Mouse (Mus musculus) kidney, postnatal 4 days (tissue): ENCODE data around the gene Skap1.

ENCODE experiments used
- DNase-seq, 2 experiments: peaks; one replicate each; pipeline ENCODE4 v3.0.0; 2021; ENCODE audit warnings: mixed read lengths in 2 of 2

The Skap1 gene

DNA sequence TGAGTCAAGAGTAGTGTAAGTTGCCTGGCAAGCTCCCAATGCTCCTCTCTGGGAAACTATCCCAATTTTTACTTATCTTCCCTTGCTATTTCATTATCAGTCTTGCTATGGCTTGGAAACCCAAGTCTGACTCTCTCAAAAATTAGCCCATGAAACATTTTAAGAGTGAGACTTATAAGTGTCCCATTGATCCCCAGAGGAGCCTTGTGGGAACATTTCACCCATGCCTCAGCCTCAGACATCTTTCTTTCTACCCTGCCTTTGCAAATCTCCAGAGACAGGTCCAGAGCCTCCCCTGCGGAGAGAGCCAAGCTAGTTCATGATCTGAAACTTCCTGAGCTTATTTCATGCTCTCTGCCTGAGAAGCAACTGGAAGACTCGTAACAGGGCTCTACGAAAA lies 167.1 kb downstream of the Skap1 start:
- DNase-seq = no peak

DNA sequence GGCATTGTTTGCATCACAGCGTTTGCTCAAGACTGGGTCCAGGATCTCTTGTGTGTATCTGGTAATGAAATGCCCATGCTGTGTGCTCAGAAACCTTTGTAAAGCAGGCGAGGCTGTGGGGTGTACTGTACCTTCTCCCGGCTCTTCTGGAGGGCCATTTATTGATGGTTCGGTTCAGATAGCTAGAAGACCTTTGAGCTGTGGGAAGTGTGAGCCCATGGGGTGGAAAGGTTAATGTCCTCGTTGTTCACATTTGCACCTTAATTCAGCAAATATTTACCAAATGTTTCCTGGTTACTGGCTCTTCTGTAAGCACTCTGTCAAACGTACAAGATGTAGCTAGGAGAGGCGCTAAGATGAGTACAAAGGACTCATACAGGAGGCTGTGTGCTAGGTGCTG lies 173.5 kb downstream of the Skap1 start:
- DNase-seq = no peak

DNA sequence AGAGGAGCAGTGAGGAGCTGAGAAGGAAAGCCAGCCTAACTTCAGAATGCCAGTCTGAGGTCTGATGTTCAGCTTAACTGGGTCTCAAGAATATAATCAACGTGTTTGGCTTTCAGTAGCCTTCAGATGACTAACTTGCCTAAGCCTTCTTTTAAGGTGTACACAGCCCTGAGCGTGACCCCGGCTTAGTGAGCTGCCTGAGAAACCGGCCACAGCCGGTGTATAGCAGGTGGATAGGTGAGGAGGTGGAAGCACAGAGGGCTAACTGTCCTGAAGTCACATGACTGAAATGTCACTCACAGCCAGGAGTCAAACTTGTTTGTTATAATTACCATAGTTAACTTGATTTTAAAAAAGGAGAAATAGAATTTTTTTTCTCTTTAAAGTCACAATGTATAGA lies 175.4 kb downstream of the Skap1 start:
- peak; percentile 30 to 48 for DNase-seq

DNA sequence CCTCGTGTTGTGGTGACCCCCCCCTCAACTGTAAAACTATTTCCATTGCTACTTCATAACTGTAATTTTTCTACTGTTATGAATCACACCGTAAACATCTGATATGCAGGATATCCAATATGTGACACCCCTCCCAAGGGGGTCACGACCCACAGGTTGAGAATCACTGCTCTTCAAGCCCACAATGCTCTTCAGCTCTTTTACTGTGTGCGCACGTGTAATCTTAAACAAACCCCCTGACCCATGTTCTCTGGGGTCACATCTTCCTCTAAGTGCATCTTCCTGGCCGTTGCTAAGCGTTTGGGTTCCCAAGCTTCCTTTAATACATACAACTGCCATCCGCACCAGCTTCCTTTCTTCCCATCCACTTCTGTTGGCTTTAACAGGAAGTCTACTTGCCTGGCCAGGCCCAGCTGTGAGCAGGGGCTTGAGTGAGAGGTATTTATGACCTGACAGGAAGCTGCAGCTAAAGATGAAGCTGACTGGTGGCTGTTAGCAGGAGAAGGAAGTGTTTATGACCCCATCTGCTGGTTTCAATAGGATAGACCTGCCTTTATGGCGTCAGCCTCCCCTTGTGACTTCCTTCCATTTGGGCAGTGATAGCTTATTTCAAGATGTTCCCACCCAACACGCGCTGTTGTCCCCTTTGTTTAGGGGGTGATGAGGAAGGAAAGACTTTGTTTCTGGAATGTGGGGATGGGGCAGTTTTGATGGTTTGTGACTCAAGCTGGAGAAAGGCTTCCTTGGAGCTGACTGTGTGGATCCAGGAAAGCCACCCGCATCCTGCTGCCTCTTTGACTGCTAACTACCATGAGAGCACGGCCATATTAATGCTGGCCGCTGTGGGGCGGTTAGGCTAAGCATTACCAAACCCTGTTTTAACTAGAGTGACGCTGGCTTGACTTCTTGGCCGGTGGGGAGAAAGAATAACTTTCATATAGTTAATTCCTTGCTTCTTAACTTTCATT lies 178.1 kb downstream of the Skap1 start:
- DNase-seq = peak; percentile 40 to 55

GRCm38 (mm10) chr11:96644969-96645368 lies 180.6 kb downstream of the Skap1 start:
- peak; percentile 40 to 50 for DNase-seq

DNA sequence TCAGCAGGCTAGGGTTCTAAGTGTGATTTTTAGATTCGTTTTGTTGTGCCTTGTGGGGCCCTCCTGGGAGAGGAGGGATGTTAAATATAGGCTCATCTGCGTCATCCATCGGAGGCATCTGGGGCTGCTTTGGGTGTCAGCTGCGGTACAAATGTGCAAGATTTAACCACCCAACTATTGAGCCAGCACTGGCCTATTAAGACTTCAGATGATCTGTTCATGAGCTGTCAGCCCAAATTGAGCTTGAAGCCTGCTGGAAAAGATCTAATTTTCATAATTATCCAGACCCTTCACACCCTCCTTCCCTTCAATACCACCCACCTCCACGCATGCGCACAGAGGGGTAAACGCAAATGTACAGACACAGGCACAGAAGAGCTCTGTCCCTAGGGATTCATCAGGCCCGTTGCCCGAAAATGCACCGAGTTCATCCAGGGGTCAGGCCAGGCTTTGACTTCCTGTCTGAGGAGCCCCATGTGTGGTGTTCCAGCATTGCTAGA lies 181.2 kb downstream of the Skap1 start:
- DNase-seq = peak; percentile 77 to 80

DNA sequence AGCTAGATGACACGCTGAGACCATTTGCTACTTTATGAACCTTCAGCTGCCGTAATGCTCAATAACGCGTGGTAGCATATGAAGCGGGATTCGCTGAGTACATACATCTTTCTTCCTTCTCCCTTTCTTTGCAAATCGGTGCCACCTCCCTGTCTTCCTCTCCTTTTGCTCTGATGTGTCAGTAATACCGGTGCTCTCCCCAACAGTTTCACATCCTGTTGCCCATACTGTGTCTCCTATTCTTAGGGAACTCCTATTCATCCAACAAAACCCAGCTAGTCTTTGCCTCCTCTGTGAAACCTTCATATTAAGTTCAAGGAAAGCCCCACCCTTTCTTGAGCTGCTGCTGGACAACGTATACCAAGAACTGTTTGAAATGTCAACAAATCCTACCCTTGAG lies 187.5 kb downstream of the Skap1 start:
- no peak for DNase-seq

- DNase-seq = no peak
Measured at GRCm38 (mm10) chr11:96653867-96654266, 189.5 kb downstream of the Skap1 start.

DNA sequence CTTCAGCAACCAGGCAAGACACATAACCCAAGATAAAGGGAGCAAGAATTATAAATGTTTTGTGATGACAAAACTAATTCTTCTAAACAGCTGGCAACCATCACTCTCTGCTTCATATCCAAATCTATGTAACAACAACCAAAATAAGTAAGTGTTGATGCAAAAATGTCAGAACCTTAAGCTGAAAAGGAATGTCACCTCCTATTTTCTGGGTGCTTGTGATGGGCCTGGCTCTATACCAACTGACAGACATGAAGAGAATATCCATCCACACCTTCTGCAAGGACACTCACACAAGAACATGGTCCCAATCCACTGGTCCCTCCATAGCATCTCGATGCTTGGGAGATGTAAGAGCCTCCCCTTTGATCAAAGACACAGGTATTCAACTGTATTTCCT lies 194.0 kb downstream of the Skap1 start:
- no peak for DNase-seq

DNA sequence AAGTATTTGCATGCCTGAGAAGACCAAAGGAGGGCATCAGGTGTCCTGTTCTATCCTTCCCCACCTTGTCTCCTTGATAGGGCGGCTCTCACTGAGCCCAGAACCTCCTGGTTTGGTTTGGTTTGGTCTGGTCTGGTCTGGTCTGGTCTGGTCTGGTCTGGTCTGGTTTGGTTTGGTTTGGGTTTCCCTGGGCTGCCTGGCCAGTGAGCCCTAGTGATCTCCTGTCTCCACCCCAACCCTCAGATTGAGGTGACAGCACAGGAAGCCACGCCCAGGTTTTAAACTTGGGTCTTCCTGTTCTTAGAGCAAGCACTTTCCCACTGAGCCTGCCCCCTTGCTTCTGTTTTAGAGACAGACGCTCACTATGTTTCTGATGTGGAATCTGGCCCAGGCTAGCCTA lies 202.5 kb downstream of the Skap1 start:
- peak in 1 of 2 experiments; percentile 31 for DNase-seq

DNA sequence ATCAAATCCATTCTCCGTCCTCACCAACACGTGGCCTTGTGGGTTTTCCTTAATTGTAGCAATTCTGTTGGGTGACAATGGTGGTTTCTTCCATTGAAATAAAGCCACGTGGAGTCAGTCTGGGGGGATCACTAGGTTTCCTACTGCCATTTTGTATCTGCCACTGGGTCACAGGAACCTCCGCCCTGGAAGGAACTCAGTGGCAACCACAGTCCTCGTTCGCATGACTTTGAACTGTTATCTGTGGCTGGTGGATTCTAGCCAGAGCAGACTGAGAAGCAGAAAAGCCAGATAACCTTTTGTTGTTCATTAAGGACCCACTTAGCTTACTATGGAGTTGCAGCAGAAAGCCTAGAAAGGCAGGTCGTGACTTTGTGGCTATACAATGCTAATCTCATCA lies 204.0 kb downstream of the Skap1 start:
- no peak for DNase-seq

- DNase-seq = peak; percentile 79 to 84
Measured at GRCm38 (mm10) chr11:96673792-96674191, 209.4 kb downstream of the Skap1 start.

GRCm38 (mm10) chr11:96674786-96675365 lies 210.5 kb downstream of the Skap1 start:
- DNase-seq = peak; percentile 55

DNA sequence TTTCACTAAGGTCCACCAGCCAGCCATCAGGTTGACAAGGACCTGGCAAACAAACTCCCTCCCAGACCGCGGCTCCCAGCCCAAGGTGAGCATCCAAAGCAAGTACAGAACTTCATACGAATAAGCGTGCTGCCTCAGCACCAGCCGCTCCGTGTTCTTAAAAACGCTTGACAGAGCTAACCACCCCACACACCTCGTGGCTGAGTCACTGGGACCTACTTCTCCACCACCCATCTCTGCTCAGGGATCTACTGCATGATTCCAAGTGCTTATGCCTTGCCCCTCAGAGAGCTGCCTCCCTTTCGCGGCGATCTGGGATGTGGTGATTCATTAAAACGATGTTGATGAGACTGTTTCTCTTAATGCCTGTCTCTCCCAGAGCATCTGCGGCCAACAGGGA lies 213.6 kb downstream of the Skap1 start:
- DNase-seq = no peak

DNA sequence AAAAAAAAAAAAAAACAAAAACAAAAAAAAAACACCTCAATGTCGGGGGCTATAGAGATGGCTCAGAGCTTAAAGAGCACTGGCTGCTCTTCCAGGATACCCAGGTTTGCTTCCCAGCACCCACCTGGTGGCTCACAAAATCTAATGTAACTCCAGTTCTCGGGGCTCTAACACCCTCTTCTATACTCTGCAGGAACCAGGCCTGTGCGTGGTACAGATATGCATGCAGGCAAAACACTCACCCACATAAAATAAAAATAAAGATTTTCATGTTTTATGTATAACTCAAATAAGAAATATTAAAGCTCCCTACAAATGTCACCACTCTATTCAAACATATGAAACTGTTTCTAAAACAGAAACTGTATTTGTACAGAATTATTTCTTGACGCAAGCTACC lies 214.6 kb downstream of the Skap1 start:
- DNase-seq = no peak

GRCm38 (mm10) chr11:96685381-96685780 lies 221.0 kb downstream of the Skap1 start:
- DNase-seq = no peak

DNA sequence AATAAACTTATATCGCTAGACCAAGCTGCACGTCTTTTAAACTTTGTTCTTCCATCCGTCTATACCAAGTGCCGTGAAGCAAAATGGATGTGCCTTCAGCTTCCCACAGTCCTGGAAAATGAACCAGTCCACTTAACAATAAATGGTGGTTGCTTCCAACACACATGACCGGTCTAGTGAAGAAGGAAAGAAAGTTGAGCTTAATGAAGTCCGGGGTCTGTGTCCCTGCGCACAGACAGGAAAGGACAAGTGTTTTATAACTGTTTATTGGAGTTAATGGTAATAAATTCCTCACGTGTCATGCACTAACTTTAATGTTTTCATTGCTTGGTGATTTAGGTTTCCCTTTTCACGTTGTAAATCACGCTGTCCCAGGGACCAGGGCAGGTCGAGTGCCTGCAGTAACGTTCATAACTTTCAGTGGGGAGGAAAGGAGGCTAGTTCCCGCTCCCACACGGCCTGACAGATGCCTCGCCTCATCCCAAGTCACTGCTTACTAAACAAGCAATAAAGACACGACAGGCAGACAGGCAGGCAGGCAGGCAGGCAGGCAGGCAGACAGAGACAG lies 222.4 kb downstream of the Skap1 start:
- DNase-seq = peak; percentile 49 to 51

DNA sequence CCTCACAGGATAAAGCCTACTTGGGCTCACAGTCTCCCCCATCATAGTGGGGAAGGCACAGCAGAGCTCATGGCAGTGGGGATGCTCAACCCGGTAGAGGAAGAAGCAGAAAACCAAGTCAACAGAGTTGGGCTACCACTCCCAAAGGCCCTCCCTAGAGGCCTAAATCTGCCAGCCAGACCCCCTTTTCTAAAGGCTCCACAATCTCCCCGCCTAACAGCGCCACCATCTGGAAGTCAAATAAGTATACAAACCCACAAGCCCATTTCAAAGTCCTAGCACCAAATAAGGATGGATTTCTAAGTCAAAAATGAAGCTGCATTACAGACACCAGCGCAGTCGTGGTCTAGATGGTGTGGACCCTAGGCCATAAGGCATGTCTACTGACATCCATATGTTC lies 227.9 kb downstream of the Skap1 start:
- no peak for DNase-seq

GRCm38 (mm10) chr11:96693360-96693759 lies 229.0 kb downstream of the Skap1 start:
- no peak for DNase-seq

DNA sequence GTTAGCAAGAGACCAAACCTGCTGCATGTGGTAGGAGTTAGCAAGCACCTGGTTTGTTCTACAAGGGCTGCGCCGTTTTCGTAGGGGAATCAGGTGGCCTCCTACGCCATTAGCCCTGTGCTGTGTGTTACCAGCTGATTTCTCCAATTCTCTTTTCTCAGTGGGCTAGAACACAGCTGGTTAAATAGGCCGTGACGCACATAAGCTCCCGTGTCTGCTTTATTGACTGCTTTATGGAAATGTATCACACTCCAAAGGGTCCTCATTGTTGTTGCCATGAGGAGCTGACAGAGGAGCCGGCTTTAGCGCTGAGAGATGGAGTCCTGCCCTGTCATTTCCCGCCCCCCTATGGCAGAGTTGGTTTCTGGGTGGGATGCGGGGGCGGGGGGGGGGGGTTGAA lies 230.4 kb downstream of the Skap1 start:
- no peak for DNase-seq

- DNase-seq = no peak
Measured at GRCm38 (mm10) chr11:96696168-96696727, 231.9 kb downstream of the Skap1 start.

- DNase-seq = peak; percentile 39 to 67
Measured at GRCm38 (mm10) chr11:96696842-96697455, 232.6 kb downstream of the Skap1 start.

DNA sequence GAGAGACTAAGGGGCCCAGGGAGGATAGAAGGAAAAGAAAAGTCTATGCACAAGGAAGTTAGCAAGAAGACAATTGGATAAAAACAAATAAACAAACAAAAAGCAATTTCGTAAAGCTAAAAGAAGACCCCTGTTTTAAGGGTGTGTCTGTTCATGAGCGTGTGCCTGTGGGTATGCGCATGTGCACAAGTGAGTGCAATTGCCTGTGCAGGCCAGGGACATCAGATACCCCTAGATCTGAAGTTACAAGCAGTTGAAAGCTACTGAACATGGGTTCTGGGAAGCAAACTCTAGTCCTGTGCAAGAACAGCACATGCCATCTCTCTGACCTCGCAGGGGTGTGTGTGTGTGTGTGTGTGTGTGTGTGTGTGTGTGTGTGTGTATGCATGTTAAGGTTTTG lies 233.1 kb downstream of the Skap1 start:
- DNase-seq = no peak
